Mouse (Mus musculus) common myeloid progenitor, adult 5-6 weeks (primary cell): ENCODE results near the gene Ofcc1. TPM values are rescaled to one million over a fixed set of nuclear protein-coding genes. Genes with fewer than 3 reads are reported as not detected.

Source experiments
- ATAC-seq: replicated peaks from 2 replicates; pipeline ENCODE4 v1.8.0; 2016; ENCODE audit warnings: low read depth, mild to moderate bottlenecking, moderate TSS enrichment, inconsistent platforms; ENCODE audit not compliant: poor library complexity, severe bottlenecking
- total RNA-seq: library from RNA; stranded (forward); fragments of 200-1000, 187-1606 nt; gene quantifications from 2 replicates; pipeline ENCODE4 v1.2.3, GENCODE M21; 2017

The Ofcc1 gene
- total RNA-seq, 1 experiment from 2014 or later, result 2.0 TPM

- no peak for ATAC-seq
Observed at GRCm38 (mm10) chr13:40028827-40029226, 332.4 kb downstream of the Ofcc1 start.

GRCm38 (mm10) chr13:40025816-40026215 is 335.4 kb downstream of the Ofcc1 start:
- ATAC-seq, result no peak

DNA sequence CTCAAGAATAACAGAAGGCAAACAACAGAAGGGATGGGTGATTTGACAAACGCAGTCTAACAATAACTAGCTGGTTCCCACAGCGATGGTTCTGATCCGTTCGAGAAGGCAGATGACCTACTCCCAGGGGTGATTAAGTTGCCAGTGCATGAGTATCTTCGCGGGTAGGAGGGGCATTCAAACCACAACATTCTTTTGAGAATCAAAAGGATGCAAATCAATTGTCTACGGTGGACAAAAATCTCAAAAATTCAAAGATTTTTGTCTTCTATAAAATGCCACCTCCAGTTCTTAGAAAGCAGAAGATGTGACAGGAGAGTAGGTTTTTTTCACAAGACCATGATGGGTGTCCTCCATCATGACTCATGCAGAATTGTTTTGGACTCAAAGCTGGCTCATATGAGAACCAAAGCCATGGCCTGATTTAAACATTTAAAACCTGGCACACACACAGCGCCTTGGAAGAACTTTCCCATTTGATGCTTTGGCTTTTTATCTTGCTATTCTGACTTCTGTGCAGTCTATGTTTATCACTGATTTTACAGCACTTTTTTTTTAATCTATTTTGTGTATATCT is 338.0 kb downstream of the Ofcc1 start:
- no peak for ATAC-seq

DNA sequence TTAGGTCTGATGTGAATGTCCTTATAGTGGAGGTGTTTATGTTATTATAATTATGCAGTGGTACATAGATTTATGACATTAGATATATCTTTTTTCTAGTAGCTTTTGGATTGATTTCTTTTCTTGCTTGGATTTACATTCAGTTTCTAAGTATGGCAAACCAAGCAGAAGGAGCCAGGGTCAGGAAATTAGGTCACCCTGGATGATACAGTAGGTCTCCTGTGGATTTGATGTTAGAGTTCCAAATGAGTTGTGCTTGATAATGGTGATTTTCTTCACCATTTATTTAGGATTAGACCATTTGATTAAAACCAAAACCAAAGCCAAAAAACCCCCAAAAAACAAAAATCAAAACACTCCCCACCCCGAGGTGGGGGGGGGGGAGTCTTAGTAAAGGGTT is 338.6 kb downstream of the Ofcc1 start:
- no peak for ATAC-seq

DNA sequence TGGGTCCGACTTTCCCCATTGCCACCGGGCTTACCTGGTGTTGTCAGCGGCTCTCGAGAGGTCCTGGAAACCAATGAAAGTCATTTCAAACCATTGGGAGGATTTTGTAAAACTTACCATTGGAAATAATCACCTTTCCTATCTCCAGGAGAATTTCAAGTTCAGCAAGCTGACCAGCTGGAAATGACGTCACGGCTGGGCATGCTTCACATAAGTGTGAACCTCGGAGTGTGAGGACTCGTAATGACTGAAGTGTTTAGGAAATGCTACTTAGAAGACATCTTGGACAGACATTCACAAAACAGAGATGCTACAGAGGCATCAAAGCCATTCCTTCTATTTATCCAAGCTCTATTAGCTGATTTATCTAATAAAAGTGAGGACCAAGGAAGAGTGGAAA is 361.0 kb downstream of the Ofcc1 start:
- ATAC-seq, result no peak

DNA sequence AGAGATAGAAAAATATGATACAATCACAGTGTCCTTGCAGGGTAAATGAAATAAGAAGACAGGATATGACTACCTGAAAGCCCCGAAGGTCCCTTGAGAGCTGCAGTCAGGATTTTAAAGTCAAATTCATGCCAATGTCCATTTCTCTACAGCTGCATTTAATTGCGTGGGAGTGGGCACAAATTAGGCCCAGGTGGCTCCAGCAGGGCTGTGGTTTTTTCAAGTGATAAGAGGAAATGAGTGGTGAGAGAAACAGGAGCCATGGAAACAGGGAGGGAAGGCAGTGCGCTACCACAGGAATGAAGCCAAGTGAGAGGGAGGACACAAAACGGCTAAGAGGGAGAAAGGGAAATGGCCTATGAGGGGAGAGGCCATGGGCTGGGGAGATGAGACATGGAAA is 363.3 kb downstream of the Ofcc1 start:
- ATAC-seq, result no peak

DNA sequence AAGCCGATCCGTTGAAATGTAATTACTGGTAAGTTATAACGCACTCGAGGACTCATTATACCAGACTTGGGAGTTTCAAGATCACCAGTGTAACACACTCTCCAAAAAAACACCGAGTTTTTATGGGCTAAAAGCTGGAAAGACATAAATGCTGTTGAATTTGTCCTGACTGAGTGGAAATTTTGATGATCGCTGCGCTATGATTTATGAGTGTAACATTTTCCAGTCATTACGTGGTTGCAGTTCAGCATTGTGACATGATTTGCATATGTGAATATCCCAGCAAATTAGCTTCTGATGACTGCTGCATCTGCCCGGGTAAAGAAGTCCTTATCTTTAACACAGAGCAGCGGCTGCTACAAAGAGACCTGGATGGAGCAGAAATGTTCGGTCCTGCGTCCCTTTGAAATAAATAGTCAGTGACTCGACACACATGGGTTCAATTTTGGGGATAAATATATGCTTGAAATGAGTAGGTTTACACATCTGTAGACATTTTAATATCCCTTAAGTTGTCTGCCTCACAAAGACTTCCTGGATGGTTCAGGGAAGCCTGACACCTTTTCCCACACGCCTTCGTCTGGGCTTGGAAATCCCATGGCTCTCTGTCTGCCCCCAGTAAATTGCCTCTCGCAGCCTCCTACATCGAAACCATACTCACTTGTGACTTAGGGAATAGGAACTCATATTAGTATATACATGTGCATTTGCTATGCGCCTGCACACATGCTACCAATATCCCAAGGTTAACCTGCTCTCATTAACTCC is 381.8 kb downstream of the Ofcc1 start:
- no peak for ATAC-seq

DNA sequence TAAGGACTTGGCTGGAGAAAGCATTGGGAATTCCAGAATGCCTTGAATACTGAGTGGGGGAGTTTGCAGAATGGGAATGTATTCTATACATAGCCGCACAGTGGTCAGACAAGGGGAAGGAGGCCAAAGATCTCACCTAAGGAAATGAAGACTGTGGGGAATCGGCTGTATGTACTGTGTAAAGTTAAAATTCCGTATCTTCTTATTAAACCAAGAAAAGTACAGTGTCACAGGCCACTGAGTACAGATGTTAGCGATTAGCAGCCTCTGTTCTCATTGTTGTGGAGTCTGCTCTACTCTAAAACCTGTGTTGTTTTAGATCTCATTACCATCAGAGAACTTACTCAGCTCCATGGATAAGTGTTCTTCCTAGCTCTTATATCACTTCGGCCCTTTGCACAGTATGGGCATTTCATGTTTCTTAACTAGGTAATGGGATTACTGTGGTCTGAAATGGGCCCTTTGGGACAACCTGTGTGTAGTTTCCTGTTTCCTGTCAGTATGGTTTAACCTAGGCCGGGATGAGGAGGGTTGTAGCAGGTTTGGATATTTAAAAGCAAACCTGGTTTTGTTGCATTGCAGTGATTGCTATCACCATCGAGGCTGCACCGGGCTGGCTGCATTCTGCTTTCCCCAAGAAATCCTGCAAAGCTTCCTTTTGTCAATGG is 392.8 kb downstream of the Ofcc1 start:
- ATAC-seq, result no peak

- no peak for ATAC-seq
Observed at GRCm38 (mm10) chr13:39957226-39957625, 404.0 kb downstream of the Ofcc1 start.

- ATAC-seq, result no peak
Observed at GRCm38 (mm10) chr13:39956017-39956416, 405.2 kb downstream of the Ofcc1 start.
